Mouse (Mus musculus) 416B (cell line): Measurements from ENCODE around the gene Tor4a.

Experiments used
- DNase-seq: peaks from one replicate; pipeline ENCODE4 v3.0.0; 2011; ENCODE audit warnings: low read depth

Tor4a gene

DNA sequence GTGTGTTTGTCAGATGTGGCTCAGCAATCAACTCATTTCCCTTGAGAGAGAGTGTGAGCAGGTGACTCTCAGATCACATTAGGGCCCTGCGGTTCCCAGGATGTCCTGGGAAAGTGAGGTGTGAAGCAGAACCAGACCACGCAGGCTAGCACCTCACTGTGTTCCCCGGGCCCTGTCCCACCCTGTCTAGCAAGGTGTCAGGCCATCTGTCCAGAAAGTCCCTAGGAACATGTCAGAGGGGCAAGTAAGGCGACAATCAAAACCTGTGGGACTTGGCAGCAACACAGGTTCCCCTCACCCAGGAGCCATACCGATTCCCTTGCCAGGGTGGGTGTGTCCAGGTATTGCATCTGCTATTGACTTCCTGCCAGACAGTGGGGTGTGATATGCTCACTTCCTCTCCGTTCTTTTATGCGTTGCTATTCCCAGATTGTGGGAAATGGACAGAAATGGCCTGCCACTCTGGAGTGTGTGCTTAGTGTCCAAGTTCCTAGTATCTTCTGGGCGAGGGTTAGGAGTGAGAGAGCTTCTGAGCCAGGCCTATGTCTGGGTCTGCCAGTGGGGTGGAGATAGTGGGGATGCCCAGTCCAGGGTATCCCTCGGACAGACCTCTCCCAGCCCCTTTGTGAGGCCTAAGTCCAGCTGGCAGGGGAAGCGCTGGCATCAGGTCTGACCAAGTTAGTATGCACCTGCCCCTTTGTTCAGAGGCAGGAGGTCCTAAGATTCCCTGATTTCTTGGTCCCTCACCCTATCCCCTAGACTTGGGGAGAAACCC, 26.2 kb downstream of the Tor4a start:
- DNase-seq, result peak; percentile 28

GRCm38 (mm10) chr2:25169778-25170177, 26.9 kb downstream of the Tor4a start:
- no peak for DNase-seq

DNA sequence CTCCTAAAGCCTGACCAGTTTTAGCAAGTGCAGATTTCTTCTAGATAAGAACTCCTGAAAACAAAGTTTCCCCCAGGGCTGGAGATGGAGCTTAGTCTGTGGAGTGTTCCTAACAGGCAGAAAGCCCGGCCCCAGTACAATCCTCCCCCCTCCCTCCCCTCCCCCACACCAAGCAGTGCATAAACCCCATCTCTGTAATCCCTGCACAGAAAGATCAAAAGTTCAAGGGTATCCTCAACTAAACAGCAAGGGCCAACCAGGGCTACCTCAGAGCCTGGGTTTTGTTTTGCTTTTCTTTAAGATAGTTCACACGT, 28.1 kb downstream of the Tor4a start:
- no peak for DNase-seq

GRCm38 (mm10) chr2:25167919-25168664, 28.6 kb downstream of the Tor4a start:
- no peak for DNase-seq

- no peak for DNase-seq
Observed at GRCm38 (mm10) chr2:25167481-25167880, 29.2 kb downstream of the Tor4a start.

GRCm38 (mm10) chr2:25157655-25158054, 39.0 kb downstream of the Tor4a start:
- peak; percentile 88 for DNase-seq

GRCm38 (mm10) chr2:25156990-25157389, 39.7 kb downstream of the Tor4a start:
- DNase-seq, result peak; percentile 68

- no peak for DNase-seq
Observed at GRCm38 (mm10) chr2:25156177-25156576, 40.5 kb downstream of the Tor4a start.

GRCm38 (mm10) chr2:25151280-25151956, 45.3 kb downstream of the Tor4a start:
- no peak for DNase-seq

GRCm38 (mm10) chr2:25149643-25150042, 47.0 kb downstream of the Tor4a start:
- no peak for DNase-seq

DNA sequence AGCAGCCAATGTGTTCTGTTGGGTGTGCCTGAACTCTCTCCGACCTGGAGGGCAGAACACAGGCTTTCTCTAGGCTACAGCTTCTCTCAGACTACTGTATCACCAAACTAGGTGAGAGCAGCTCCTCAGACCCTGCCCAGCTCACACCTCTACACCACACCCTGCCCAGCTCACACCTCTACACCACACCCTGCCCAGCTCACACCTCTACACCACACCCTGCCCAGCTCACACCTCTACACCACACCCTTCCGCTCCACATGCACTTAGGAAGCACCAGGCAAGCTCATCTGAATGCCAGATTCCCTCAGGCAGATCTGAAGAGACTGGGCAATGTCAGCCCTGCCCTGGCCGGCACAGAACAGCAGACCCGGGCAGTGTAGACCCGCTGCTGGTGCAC, 48.8 kb downstream of the Tor4a start:
- DNase-seq, result no peak

GRCm38 (mm10) chr2:25147398-25147797, 49.3 kb downstream of the Tor4a start:
- DNase-seq, result no peak

- DNase-seq, result no peak
Observed at GRCm38 (mm10) chr2:25145346-25145745, 51.3 kb downstream of the Tor4a start.
